Mouse (Mus musculus) neural tube, embryonic 13.5 days (tissue): ENCODE data around the gene Gatad1. TPM values are rescaled to one million over a fixed set of nuclear protein-coding genes. Genes with fewer than 3 reads are reported as not detected.
A peak's percentile ranks its signal among the peaks of the same experiment; 100 is the strongest.
"Not testable (repeated sequence)": the region's sequence is repeated elsewhere in the genome, so short reads cannot be mapped to it uniquely, and the experiment has no call there.

Source experiments
- ATAC-seq: fragments of 200-750 bp; cut with Nextera tagmentation; 2 replicates; pipeline ENCODE4 v1.8.0; 2017; ENCODE audit warnings: low read depth, mild to moderate bottlenecking, moderate TSS enrichment, moderate library complexity
- H3K27ac ChIP-seq: fragments of 300-500 bp; sonication (generic); replicated peaks from 2 replicates; pipeline ENCODE4 v1.5.1; 2015; ENCODE audit warnings: moderate library complexity, mild to moderate bottlenecking, inconsistent platforms
- H3K27me3 ChIP-seq: fragments of 300-500 bp; sonication (generic); 2 replicates; pipeline ENCODE4 v1.6.1; 2015; ENCODE audit warnings: mild to moderate bottlenecking, inconsistent platforms
- H3K36me3 ChIP-seq: fragments of 300-500 bp; sonication (generic); 2 replicates; pipeline ENCODE4 v1.6.1; 2015; ENCODE audit warnings: mild to moderate bottlenecking, inconsistent platforms
- H3K4me1 ChIP-seq: fragments of 300-500 bp; sonication (generic); replicated peaks from 2 replicates; pipeline ENCODE4 v1.6.1; 2015; ENCODE audit warnings: inconsistent platforms
- H3K4me2 ChIP-seq: fragments of 300-500 bp; sonication (generic); 2 replicates; pipeline ENCODE4 v1.6.1; 2015; ENCODE audit warnings: inconsistent platforms, mild to moderate bottlenecking, moderate library complexity
- H3K4me3 ChIP-seq: fragments of 300-500 bp; sonication (generic); 2 replicates; pipeline ENCODE4 v1.5.1; 2015; ENCODE audit warnings: mild to moderate bottlenecking, inconsistent platforms
- H3K9ac ChIP-seq: fragments of 300-500 bp; sonication (generic); 2 replicates; pipeline ENCODE4 v1.6.1; 2015; ENCODE audit warnings: moderate library complexity, mild to moderate bottlenecking, inconsistent platforms
- H3K9me3 ChIP-seq: fragments of 300-500 bp; sonication (generic); 2 replicates; pipeline ENCODE4 v1.6.1; 2016; ENCODE audit warnings: inconsistent platforms
- WGBS: fragments of 180-500 bp; shearing (Covaris S2); methylation state at CpG from one replicate; pipeline ENCODE4 v1.1.7; 2015; 5-methylcytosine and 5-hydroxymethylcytosine counted together
- polyA plus RNA-seq: library from polyadenylated mRNA; unstranded; fragments of >200 nt; fragmentation: Nextera tagmentation; extraction: Ambion mirVana; gene quantifications from 2 replicates; pipeline ENCODE4 v1.2.1, GENCODE M21; 2015

Gene Gatad1
- polyA plus RNA-seq, 1 experiment from 2014 or later, result 68.8 TPM

DNA sequence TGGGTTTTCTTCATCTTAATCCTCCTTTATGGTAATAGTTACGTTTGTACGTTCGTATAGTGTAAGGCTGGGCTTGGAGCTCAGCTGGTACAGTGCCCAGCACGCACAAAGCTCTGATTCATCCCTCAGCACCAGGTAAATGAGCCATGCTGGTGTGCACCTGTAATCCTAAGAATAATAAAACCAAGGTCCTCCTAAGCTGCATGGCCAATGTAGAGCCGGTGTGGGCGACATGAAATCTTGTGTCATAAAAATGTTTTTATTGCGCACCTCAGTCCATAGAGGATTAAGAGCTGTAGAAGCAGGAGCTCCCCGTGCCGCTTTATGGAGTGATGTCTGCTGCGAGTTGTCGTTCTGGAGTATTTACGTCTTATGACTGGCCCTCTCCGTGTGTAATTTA lies 23.7 kb downstream of the Gatad1 start:
- H3K4me1 ChIP-seq, result no peaks in the 10 kb centered on the region
- no peak overlapping the region for H3K9ac ChIP-seq
- ATAC-seq, result no peak
- H3K9me3 ChIP-seq, result no peaks in the 10 kb centered on the region
- H3K36me3 ChIP-seq, result peaks cover 47% of the 10 kb centered on the region
- H3K4me3 ChIP-seq, result no peak overlapping the region
- no peak overlapping the region for H3K4me2 ChIP-seq
- H3K27ac ChIP-seq, result no peak overlapping the region
- WGBS, result 91% methylated on average over 13 of the region's 13 CpGs
- no peaks in the 10 kb centered on the region for H3K27me3 ChIP-seq

DNA sequence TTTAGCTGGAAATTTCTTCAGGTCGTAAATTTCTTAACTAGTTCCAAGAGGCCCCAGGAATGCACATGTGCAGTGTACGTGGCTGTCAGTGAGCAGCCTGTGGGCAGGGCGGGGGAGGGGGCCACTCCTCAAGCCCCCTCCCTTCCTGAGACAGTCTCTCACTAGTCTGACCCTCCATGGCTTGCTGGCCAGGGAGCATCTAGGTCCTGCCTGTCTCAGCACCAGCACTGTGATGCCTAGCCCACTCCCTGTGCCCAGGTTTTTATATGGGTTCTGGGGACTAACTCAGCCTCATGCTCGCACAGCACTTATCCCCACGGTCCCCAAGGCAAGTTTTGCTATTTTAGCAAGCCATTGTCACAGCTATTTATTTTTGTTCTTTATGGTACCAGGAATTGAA lies 24.7 kb downstream of the Gatad1 start:
- no peaks in the 10 kb centered on the region for H3K4me1 ChIP-seq
- ATAC-seq, result no peak
- no peak overlapping the region for H3K4me2 ChIP-seq
- H3K9ac ChIP-seq, result no peak overlapping the region
- no peaks in the 10 kb centered on the region for H3K27me3 ChIP-seq
- peaks cover 49% of the 10 kb centered on the region for H3K36me3 ChIP-seq
- H3K9me3 ChIP-seq, result no peaks in the 10 kb centered on the region
- H3K27ac ChIP-seq, result no peak overlapping the region
- H3K4me3 ChIP-seq, result no peak overlapping the region
- WGBS, result 79% methylated on average over 5 of the region's 5 CpGs

DNA sequence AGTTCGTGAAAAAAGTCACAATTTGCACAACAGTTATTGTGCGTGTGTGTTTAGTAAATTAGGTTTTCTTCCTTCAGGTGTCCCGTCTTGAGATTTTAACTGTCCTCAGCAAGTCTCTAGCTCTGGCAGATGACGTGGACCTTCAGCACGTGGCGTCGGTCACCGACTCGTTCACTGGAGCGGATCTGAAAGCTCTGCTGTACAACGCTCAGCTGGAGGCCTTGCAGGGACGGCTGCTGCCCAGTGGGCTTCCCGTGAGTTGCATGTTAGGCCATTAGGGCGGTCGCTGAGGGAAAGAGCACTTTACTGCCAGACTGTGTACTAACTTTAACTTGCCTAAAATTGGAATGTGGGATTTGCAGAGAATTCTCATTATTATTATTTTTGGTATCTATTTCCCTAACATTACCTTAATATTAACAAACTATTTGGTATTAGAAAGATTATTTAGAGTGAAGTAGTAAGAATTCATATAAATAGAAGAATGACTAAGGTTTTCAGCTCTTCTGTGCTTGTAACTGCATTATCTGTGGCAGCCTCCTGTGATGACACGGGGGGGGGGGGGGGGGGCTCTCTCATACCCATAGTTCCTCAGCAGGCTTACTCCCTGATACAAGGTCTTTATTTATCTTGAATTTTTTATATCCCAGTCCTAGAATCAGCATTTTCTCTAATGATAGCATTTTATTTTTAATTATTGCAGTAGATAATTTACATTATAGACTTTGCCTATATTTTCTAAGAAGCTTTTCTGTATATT lies 25.3 kb downstream of the Gatad1 start:
- no peaks in the 10 kb centered on the region for H3K27me3 ChIP-seq
- 54% methylated on average over 16 of the region's 16 CpGs for WGBS

DNA sequence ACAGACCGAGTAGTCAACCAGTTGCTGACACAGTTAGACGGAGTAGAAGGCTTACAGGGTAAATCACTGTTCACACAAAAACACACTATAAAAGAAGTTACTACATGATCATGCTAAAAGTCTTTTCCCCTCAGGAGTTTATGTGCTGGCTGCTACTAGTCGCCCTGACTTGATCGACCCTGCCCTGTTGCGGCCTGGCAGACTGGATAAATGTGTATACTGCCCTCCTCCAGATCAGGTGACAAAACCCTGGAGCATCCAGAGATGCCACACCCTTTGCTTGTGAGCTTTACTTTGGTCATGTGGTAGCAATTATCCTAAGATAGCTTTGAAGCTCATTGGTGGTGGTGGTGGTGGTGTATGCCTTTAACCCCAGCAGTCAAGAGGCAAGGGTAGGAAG lies 26.9 kb downstream of the Gatad1 start:
- 92% methylated on average over 5 of the region's 5 CpGs for WGBS
- Histone ChIP-seq H3K9ac (no peak overlapping the region), H3K4me3 (no peak overlapping the region), H3K27me3 (no peaks in the 10 kb centered on the region), H3K9me3 (no peaks in the 10 kb centered on the region), H3K4me1 (no peaks in the 10 kb centered on the region), H3K4me2 (no peak overlapping the region), H3K36me3 (peaks cover 56% of the 10 kb centered on the region), H3K27ac (no peak overlapping the region)
- ATAC-seq, result no peak

More for the DNA sequence above, 25.3 kb downstream of the Gatad1 start:
- H3K36me3 ChIP-seq, result peaks cover 53% of the 10 kb centered on the region
- no peaks in the 10 kb centered on the region for H3K4me1 ChIP-seq
- H3K4me2 ChIP-seq, result no peak overlapping the region
- no peak for ATAC-seq
- H3K4me3 ChIP-seq, result no peak overlapping the region
- no peaks in the 10 kb centered on the region for H3K9me3 ChIP-seq
- H3K27ac ChIP-seq, result no peak overlapping the region
- no peak overlapping the region for H3K9ac ChIP-seq

DNA sequence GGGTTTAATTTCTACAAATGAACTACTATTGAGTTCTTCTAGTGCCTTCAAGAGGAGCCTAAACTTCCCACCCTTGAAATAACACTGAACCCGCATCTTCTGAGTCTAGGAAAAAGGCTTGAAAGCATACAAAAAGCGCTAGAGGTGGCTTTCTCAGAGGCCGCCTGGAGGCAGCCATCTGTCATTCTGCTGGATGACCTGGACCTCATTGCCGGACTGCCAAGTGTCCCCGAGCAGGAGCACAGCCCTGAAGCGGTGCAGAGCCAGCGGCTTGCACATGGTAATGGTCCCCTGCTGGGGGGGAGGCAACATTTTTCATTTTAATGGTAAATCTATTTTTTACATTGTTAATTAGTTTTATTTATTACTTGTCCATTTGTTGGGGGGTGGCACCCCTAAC lies 36.5 kb downstream of the Gatad1 start:
- ATAC-seq, result no peak
- no peak overlapping the region for H3K9ac ChIP-seq
- peaks cover 73% of the 10 kb centered on the region for H3K36me3 ChIP-seq
- no peak overlapping the region for H3K27ac ChIP-seq
- WGBS, result 80% methylated on average over 7 of the region's 7 CpGs
- no peaks in the 10 kb centered on the region for H3K9me3 ChIP-seq
- no peaks in the 10 kb centered on the region for H3K4me1 ChIP-seq
- no peak overlapping the region for H3K4me2 ChIP-seq
- H3K27me3 ChIP-seq, result no peaks in the 10 kb centered on the region
- no peak overlapping the region for H3K4me3 ChIP-seq

DNA sequence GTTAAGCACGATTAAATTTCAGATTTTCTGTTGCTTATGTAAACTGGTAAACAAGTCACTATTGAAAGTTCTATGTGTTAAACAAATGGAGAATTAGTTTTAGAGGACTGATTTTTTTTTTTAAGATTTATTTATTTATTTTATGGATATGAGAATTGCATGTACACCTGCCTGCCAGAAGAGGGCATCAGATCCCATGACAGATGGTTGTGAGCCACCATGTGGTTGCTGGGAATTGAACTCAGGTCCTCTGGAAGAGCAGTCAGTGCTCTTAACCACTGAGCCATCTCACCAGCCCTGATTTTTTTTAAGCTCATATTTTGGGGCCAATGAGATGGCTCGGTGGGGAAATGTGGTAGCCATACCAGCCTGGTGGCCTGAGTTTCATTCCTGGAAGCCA lies 45.1 kb downstream of the Gatad1 start:
- not testable (repeated sequence) for H3K4me3 ChIP-seq, H3K4me2 ChIP-seq, H3K4me1 ChIP-seq, H3K27me3 ChIP-seq, ATAC-seq, H3K27ac ChIP-seq, H3K9me3 ChIP-seq, H3K9ac ChIP-seq
- H3K36me3 ChIP-seq, result peaks cover 62% of the 10 kb centered on the region
- WGBS, result 98% methylated on average over 2 of the region's 2 CpGs

DNA sequence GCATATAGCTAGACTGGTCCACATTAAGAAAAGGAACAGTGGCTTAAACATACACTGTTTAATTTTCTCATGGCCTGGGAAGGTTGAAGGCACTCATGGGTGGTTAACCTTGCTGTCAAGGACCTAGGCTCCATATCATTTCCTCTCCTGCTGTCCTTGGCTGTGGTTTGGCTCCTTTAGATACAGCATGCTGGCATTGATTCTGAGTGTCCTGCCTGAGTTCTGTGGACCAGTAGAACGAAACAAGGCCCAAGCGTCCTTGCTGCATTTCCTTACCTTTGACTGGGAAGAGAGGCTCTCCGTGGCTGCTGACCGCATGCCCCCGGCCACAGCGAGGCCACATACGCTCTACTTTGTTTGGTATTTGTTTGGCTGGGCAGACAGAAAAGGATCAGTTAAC lies 47.7 kb downstream of the Gatad1 start:
- no peaks in the 10 kb centered on the region for H3K27me3 ChIP-seq
- H3K36me3 ChIP-seq, result peaks cover 63% of the 10 kb centered on the region
- no peak overlapping the region for H3K9ac ChIP-seq
- H3K4me3 ChIP-seq, result no peak overlapping the region
- WGBS, result 94% methylated on average over 7 of the region's 7 CpGs
- H3K4me2 ChIP-seq, result no peak overlapping the region
- H3K9me3 ChIP-seq, result no peaks in the 10 kb centered on the region
- H3K27ac ChIP-seq, result no peak overlapping the region
- no peaks in the 10 kb centered on the region for H3K4me1 ChIP-seq
- ATAC-seq, result no peak

DNA sequence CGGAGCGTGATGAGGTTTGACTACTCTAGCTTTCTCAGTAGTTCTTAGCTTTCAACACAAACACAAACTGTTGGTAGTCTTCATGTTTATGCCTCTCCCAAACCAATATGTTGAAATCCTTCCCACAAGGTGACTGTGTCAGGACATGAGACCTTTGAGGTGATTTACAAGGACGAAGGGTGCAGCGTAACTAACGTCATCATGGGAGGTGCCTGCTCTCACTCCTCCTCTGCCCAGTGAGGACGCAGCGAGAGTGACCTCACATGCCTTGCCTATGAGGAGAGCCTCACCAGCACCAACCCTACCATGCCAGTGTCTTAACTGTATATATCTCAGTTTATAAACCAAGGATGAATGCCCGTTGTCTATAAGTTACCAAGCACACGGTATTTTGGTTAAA lies 49.9 kb downstream of the Gatad1 start:
- Histone ChIP-seq H3K9me3 (no peaks in the 10 kb centered on the region), H3K4me1 (no peaks in the 10 kb centered on the region), H3K4me2 (no peak overlapping the region), H3K9ac (no peak overlapping the region), H3K4me3 (no peak overlapping the region), H3K27ac (no peak overlapping the region), H3K36me3 (peaks cover 62% of the 10 kb centered on the region), H3K27me3 (no peaks in the 10 kb centered on the region)
- 94% methylated on average over 9 of the region's 9 CpGs for WGBS
- ATAC-seq, result no peak

DNA sequence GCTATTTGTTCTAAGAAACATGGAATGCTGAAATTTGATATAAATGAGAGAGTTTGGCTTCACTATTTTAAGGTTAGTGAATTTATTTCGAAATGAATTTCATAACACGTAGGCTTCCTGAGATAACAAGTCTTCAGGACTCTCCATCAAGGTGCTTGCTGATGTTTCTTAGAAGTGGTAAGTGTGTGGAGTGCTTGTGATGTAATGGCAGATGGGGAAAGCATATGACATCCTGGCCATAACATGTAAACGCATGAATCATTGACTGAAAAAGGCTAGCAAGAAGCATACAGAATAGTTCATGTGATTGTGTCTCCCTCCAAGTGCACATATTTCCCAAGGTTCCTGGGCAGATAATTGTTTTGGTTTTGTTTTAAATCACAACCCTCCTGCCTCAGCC lies 56.2 kb downstream of the Gatad1 start:
- WGBS, result 92% methylated on average over 3 of the region's 3 CpGs
- peaks cover 19% of the 10 kb centered on the region for H3K36me3 ChIP-seq
- H3K4me2 ChIP-seq, result no peak overlapping the region
- H3K9ac ChIP-seq, result no peak overlapping the region
- H3K4me1 ChIP-seq, result peaks cover 14% of the 10 kb centered on the region; the same call in 1 of the 2 replicates
- H3K9me3 ChIP-seq, result no peaks in the 10 kb centered on the region
- no peak overlapping the region for H3K27ac ChIP-seq
- H3K4me3 ChIP-seq, result no peak overlapping the region
- H3K27me3 ChIP-seq, result no peaks in the 10 kb centered on the region
- ATAC-seq, result no peak

DNA sequence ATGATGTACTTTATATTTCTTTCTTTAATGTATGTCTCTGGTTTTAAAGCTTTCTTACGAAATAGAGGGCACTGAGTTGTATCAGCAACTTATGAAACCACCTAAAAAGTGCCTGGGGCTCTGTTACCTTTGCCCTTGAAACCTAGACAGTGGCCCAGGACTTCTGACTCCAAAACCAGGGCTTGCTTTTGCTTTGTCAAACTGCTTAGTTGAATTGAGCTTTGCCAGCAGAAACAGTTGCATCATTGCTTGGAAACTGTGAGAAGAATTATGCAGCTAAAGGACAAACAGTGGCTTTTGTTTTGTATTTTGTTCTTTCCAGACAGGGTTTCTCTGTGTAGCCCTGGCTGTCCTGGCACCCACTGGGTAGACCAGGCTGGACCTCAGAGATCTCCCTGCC lies 56.7 kb downstream of the Gatad1 start:
- Histone ChIP-seq H3K36me3 (peaks cover 14% of the 10 kb centered on the region), H3K4me1 (peaks cover 17% of the 10 kb centered on the region), H3K27me3 (no peaks in the 10 kb centered on the region), H3K27ac (no peak overlapping the region), H3K4me2 (no peak overlapping the region), H3K9ac (no peak overlapping the region), H3K9me3 (no peaks in the 10 kb centered on the region), H3K4me3 (no peak overlapping the region)
- no peak for ATAC-seq
- 73% methylated on average over 1 of the region's 1 CpGs for WGBS

DNA sequence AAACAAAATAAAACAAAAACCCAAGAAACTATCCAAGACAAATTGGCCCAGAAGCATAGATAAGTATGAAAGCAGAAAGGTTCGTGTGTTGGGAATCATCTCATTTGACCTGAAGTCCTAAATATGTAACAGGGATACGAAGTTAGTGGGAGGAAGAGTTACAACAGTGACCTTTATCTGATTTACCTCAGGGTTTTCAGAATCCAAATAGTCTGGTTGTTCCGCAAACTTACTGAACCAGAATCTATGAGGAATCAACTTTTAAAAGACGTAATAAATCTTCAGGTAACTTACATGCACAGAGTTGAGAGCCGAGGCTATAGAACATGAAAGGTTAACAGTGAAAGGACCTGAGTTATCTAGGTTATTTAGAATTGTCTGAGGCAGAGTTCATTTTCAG lies 58.2 kb downstream of the Gatad1 start:
- H3K4me1 ChIP-seq, result peaks cover 32% of the 10 kb centered on the region
- no peak for ATAC-seq
- WGBS, result 92% methylated on average over 5 of the region's 5 CpGs

DNA sequence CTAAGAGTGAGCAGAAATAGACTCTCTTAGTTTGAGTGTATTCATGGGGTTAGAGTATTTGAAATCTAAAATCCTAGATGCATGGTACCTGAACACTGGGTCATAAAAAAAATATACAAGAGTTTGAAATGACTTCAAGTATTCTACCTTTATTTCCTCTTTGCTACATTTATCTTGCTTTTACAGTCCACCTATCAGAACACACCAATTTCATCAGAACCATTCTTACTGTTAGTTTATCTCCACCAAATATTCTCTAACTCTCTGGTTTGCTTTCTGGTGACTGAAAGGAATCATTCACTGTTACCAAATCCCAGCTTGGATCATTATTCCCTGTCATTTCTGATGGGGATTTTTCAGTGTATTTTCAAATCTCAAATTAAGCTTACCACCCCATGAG lies 59.8 kb downstream of the Gatad1 start:
- H3K27me3 ChIP-seq, result no peaks in the 10 kb centered on the region
- peak overlapping the region; percentile 70 for H3K4me2 ChIP-seq
- H3K36me3 ChIP-seq, result peaks cover 6% of the 10 kb centered on the region; the same call in 1 of the 2 replicates
- H3K4me1 ChIP-seq, result peaks cover 32% of the 10 kb centered on the region
- ATAC-seq, result no peak
- peak overlapping the region; percentile 78 for H3K4me3 ChIP-seq
- H3K9me3 ChIP-seq, result no peaks in the 10 kb centered on the region
- H3K9ac ChIP-seq, result peak overlapping the region; percentile 77
- H3K27ac ChIP-seq, result no peak overlapping the region

More for the DNA sequence above, 58.2 kb downstream of the Gatad1 start:
- Histone ChIP-seq H3K4me3 (no peak overlapping the region), H3K27me3 (no peaks in the 10 kb centered on the region), H3K9me3 (no peaks in the 10 kb centered on the region), H3K36me3 (peaks cover 3% of the 10 kb centered on the region), H3K27ac (no peak overlapping the region), H3K4me2 (no peak overlapping the region), H3K9ac (no peak overlapping the region)

DNA sequence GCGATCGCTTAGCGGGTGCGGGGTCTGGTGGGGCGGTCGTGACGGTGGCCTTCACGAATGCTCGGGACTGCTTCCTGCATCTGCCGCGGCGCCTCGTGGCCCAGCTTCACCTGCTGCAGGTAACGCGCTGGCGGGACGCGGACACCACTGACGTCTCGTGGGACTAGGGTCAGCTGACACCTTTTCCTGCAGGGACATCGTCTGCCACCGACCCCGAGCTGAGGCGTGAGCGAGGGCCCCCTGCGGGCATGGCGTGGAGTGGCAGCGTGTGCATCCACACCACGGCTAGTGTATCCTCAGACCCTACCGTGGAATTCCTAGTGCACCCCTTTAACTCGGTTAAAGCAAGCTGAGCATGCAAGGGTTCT lies 60.6 kb downstream of the Gatad1 start, which contains the start of gene Rbm48:
Rbm48 (minus strand) TSS at position 187 of the 368 bp plus-strand sequence.
- H3K4me3 ChIP-seq, result peak within 1 kb of the TSS; percentile 78
- H3K9ac ChIP-seq, result peak within 1 kb of the TSS; percentile 77
- H3K4me1 ChIP-seq, result peaks cover 32% of the 10 kb centered on the region
- H3K9me3 ChIP-seq, result no peaks in the 10 kb centered on the region
- H3K36me3 ChIP-seq, result peaks cover 14% of the 10 kb centered on the region
- ATAC-seq, result peak; percentile 86
- peak within 1 kb of the TSS; percentile 78 for H3K27ac ChIP-seq
- peak within 1 kb of the TSS; percentile 84 for H3K4me2 ChIP-seq
- WGBS, result under 1% methylated on average over 31 of the region's 31 CpGs
- no peaks in the 10 kb centered on the region for H3K27me3 ChIP-seq
